Mouse (Mus musculus) forebrain, embryonic 16.5 days (tissue): ENCODE measurements around the gene Wbp2. TPM values are rescaled to one million over a fixed set of nuclear protein-coding genes. Genes with fewer than 3 reads are reported as not detected.
A peak's percentile ranks its signal among the peaks of the same experiment; 100 is the strongest.

Source experiments
- ATAC-seq: fragments of 200-750 bp; cut with Nextera tagmentation; 2 replicates; pipeline ENCODE4 v1.8.0; 2017; ENCODE audit warnings: mild to moderate bottlenecking, moderate library complexity
- H3K27ac ChIP-seq: fragments of 300-500 bp; sonication (generic); 2 replicates; pipeline ENCODE4 v1.5.1; 2014; ENCODE audit warnings: low read length, control low read depth
- H3K27me3 ChIP-seq: fragments of 300-500 bp; sonication (generic); replicated peaks from 2 replicates; pipeline ENCODE4 v1.6.1; 2014; ENCODE audit warnings: low read length; ENCODE audit not compliant: control insufficient read depth, insufficient read depth
- H3K36me3 ChIP-seq: fragments of 300-500 bp; sonication (generic); 2 replicates; pipeline ENCODE4 v1.6.1; 2014; ENCODE audit not compliant: control insufficient read depth, insufficient read depth
- H3K4me1 ChIP-seq: fragments of 300-500 bp; sonication (generic); replicated peaks from 2 replicates; pipeline ENCODE4 v1.6.1; 2014; ENCODE audit warnings: low read length; ENCODE audit not compliant: control insufficient read depth, insufficient read depth
- H3K4me2 ChIP-seq: fragments of 300-500 bp; sonication (generic); 2 replicates; pipeline ENCODE4 v1.6.1; 2014; ENCODE audit warnings: mild to moderate bottlenecking, low read length, control low read depth
- H3K4me3 ChIP-seq: fragments of 300-500 bp; sonication (generic); replicated peaks from 2 replicates; pipeline ENCODE4 v1.5.1; 2014; ENCODE audit warnings: mild to moderate bottlenecking, low read length, control low read depth
- H3K9ac ChIP-seq: fragments of 300-500 bp; sonication (generic); replicated peaks from 2 replicates; pipeline ENCODE4 v1.6.1; 2014; ENCODE audit warnings: low read depth, low read length, control low read depth
- H3K9me3 ChIP-seq: fragments of 300-500 bp; sonication (generic); 2 replicates; pipeline ENCODE4 v1.6.1; 2016; ENCODE audit warnings: low read length; ENCODE audit not compliant: control insufficient read depth
- WGBS: fragments of 180-500 bp; shearing (Covaris S2); extraction: QIAGEN DNeasy Blood & Tissue Kit; methylation state at CpG from one replicate; pipeline ENCODE4 v1.1.7; 2014; 5-methylcytosine and 5-hydroxymethylcytosine counted together
- polyA plus RNA-seq: library from polyadenylated mRNA; unstranded; fragments of >200 nt; fragmentation: Nextera tagmentation; extraction: Ambion mirVana; gene quantifications from 2 replicates; pipeline ENCODE4 v1.2.1, GENCODE M21; 2015

The Wbp2 gene
- polyA plus RNA-seq, 1 experiment from 2014 or later, result 162 TPM

DNA sequence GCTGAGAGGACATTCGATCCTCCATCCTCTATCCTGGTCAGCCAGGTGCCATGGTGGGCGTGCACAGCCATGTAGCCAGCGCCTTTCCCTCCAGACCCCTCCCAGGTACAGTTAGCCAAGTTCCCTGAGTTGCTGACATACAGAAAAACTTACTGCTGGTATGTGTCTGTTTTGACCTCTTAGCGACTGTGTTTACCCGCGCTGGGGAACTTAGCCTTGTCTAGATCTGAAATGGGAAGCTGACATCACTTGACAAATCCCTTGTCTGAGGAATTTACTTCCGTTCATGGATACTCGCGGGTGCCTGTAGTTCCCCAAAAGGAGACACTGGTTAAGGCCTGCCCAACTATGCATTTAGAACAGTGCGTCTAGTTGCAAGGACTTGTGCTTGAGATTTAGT is 23.7 kb upstream of the Wbp2 start:
- peak overlapping the region; percentile 39 for H3K4me3 ChIP-seq
- H3K36me3 ChIP-seq, result no peaks in the 10 kb centered on the region
- peaks cover 53% of the 10 kb centered on the region for H3K27me3 ChIP-seq
- peaks cover 35% of the 10 kb centered on the region for H3K4me1 ChIP-seq
- H3K27ac ChIP-seq, result no peak overlapping the region
- ATAC-seq, result no peak
- 33% methylated on average over 10 of the region's 10 CpGs for WGBS
- H3K9ac ChIP-seq, result peak overlapping the region; percentile 38; the same call in 1 of the 2 replicates
- H3K9me3 ChIP-seq, result no peaks in the 10 kb centered on the region
- peak overlapping the region; percentile 50 for H3K4me2 ChIP-seq

DNA sequence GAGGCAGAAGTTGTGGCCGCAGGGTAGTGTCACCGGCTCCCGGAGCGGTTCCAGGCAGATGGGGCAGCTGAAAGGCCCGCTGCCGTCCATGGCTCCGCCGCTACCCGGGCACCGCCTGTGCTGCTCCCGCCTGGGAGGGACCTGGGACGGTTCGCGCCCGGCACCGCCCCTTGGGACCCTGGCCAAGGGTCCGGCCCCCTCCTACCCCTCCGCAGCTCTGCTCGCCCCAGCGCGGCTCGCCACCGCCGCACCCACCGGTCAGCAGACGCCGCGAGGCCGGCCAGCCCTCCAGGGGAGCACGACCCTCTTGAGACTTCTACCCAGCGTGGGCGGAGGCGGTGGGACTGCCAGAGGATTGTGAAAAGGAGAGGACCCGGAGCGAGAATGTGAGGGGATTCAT is 23.3 kb upstream of the Wbp2 start:
- Histone ChIP-seq H3K4me2 (peak overlapping the region; percentile 50), H3K9me3 (no peaks in the 10 kb centered on the region), H3K27me3 (peaks cover 54% of the 10 kb centered on the region), H3K4me1 (peaks cover 35% of the 10 kb centered on the region), H3K27ac (no peak overlapping the region), H3K9ac (peak overlapping the region; percentile 38), H3K36me3 (no peaks in the 10 kb centered on the region), H3K4me3 (peak overlapping the region; percentile 39)
- under 1% methylated on average over 31 of the region's 35 CpGs for WGBS
- ATAC-seq, result peak; percentile 40; the same call in 1 of the 2 replicates

DNA sequence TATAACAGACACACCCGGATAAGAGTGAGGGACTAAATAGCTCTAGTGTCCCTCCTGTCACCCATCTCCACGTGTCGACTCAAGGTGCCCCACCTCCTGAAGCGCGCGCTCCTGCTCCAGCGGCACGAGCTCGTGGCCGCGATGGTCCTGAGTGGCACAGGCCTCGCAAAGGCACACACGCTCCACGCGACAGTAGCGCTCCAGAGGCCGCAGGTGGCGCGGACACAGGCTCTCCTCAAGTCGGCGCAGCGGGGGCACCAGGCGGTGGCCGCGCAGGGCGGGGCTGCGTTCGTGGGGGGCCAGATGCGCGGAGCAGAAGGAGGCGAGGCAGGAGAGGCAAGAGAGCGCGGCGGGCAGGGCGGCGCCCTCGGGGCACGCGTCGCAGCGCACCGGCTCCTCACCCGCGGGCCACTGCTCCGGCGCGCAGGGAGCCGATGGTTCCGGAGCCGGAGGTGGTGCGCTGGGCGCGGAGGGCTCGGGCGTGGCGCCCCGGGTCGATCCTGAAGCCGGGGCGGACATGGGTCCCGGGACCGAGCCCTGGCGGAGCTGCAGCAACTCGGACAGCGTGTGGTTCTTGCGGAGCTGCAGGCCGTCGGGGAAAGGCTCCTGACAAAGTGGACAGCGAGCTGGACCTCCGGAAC is 22.8 kb upstream of the Wbp2 start:
- Histone ChIP-seq H3K27ac (no peak overlapping the region), H3K9me3 (no peaks in the 10 kb centered on the region), H3K36me3 (no peaks in the 10 kb centered on the region), H3K9ac (peak overlapping the region; percentile 38), H3K27me3 (peaks cover 54% of the 10 kb centered on the region), H3K4me1 (peaks cover 35% of the 10 kb centered on the region), H3K4me3 (peak overlapping the region; percentile 39), H3K4me2 (peak overlapping the region; percentile 50)
- ATAC-seq, result no peak
- whole genome bisulfite sequencing, result 1% methylated on average over 69 of the region's 70 CpGs

DNA sequence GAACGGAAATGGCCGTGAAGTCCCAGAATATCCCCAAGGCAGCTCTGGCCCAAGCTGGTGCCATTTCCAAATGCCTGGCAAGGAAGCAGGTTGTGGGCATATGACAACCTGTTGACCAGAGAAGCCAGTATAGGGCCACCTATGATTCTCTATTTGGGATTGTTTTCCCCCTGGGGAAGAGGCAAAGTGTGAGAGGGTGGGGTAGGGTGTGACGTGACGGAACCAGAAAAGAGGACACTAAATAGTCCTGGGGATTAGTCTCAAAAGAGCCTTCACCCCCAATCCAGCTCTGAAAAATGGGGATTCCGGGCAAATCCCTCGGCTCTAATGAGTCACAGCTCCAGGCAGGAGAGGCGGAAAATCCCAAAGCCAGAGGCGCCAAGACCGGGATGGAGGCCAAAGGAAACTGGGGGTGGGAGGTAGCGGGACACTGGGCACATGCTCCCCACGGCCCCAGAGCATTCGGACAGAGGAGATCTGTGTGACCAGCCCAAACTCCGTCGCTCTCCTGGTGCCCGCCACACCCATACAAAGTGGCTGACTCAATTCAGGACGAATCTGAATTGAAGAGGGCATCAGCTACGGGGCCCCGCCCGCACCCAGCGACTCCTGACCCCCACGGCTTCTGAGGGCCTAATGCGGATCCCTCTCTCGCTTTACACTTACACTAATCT is 21.8 kb upstream of the Wbp2 start:
- H3K4me2 ChIP-seq, result peak overlapping the region; percentile 50
- no peaks in the 10 kb centered on the region for H3K36me3 ChIP-seq
- no peak overlapping the region for H3K27ac ChIP-seq
- ATAC-seq, result no peak
- H3K4me3 ChIP-seq, result peak overlapping the region; percentile 12
- H3K4me1 ChIP-seq, result peaks cover 44% of the 10 kb centered on the region
- H3K9ac ChIP-seq, result no peak overlapping the region
- 3% methylated on average over 23 of the region's 23 CpGs for WGBS
- H3K27me3 ChIP-seq, result peaks cover 54% of the 10 kb centered on the region
- no peaks in the 10 kb centered on the region for H3K9me3 ChIP-seq

DNA sequence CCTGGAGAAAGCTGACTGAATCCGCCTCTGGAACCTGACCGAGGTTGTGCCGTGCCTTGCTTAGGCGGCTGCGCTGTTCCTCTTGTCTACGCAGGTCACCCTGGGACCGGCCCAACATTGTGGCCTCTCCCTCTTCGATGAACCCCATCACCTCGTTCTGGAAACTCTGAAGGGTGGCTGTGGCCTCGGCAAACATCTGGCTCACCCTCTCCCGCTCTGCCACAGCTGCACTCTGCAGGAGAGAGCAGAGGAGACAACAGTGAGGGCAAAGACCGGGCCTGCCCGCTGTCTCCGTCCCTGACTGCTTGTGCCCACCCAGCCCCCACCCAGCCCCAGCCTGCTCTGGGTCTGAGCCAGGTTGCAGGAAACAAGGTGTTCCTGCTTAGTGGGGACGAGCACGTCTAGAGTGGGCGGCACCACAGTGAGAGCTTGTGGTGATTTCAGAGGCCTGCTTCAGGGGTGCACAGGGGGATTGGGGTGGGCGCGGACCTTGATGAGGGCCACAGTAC is 21.0 kb upstream of the Wbp2 start:
- Histone ChIP-seq H3K4me2 (peak overlapping the region; percentile 3; the same call in 1 of the 2 replicates), H3K4me1 (peaks cover 49% of the 10 kb centered on the region), H3K9me3 (no peaks in the 10 kb centered on the region), H3K9ac (no peak overlapping the region; the same call in 1 of the 2 replicates), H3K36me3 (no peaks in the 10 kb centered on the region), H3K27ac (no peak overlapping the region), H3K27me3 (peaks cover 54% of the 10 kb centered on the region), H3K4me3 (no peak overlapping the region)
- ATAC-seq, result no peak
- WGBS, result 15% methylated on average over 19 of the region's 19 CpGs

DNA sequence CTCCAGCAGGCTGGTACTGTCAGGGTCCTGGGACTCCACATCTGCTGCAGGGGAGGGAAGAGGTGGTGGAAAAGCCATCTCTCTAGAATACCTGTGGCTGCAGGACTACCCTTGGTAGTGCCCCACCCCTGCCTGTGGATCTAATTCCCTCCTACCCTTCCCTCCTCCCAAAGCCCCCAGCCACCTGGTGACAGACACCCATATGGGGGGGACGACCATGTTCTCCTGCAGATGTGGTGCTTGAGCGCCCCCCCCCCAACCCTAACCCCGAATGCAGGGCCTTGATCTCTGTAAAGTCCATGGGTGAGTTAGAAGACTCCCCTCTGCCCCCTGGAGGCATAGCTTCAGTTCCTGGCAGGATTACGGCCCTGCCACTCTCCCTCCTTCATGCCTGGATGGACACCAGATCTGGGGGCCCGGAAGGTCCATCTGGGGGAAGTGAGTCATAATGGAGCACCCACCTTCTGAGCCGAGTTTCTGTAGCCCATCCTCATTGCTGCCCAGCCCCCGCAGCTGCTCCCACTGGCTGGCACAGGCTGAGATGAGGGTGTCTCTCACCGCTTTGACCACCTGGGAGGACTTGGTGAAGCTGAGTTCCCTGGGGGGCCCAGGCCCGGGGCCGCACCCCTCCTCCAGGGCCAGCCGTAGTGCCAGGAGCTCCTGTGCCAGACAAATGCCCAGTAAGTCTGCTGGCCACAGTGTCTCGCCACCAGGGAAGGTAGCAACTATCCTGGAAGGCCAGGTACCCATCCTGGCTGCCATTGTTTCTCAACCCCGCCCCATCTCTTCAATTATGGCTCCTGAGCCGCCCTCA is 20.4 kb upstream of the Wbp2 start:
- Histone ChIP-seq H3K4me2 (no peak overlapping the region), H3K27me3 (peaks cover 54% of the 10 kb centered on the region), H3K9ac (no peak overlapping the region; the same call in 1 of the 2 replicates), H3K4me1 (peaks cover 50% of the 10 kb centered on the region), H3K36me3 (no peaks in the 10 kb centered on the region), H3K27ac (no peak overlapping the region), H3K4me3 (no peak overlapping the region), H3K9me3 (no peaks in the 10 kb centered on the region)
- WGBS, result 21% methylated on average over 14 of the region's 14 CpGs
- no peak for ATAC-seq

DNA sequence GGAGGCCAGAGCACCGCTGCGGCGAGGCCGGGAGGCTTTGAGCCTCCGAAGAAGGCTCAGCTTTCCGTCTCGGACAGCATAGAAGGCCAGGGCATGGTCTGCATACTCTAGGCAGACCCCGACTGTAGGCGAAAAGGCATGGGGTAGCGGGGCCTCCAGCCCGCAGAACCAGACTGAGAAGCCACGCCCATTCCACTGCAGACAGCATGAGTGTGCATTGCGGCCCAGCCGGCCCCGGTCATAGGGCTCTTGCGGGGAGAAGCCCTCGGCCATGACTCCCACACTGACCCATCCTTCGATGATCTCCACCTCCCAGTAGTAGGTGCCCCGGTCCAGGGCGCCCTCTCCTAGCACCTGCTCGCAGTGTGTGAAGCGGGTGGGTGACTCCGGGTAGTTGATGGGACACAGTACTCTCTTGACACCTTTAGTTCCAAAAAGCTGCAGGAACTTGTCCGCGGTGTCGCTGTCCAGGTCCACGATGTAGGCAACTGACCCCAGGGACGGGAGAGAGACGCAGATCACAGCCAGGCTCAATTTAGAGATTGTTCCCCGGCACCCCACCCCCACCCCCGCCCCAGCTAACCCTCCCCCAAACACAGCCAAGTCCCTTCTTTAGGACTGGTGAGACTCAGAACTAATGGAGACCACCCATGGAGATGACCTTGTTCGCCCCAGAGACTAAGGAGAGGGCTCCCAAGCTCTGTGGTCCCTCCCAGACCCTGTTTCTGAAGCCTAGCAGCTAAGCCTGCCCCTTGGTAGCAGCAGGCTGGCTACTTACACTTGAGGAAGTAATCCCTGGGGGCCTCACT is 19.6 kb upstream of the Wbp2 start:
- no peaks in the 10 kb centered on the region for H3K36me3 ChIP-seq
- no peaks in the 10 kb centered on the region for H3K9me3 ChIP-seq
- H3K27me3 ChIP-seq, result peaks cover 54% of the 10 kb centered on the region
- no peak overlapping the region for H3K9ac ChIP-seq
- peaks cover 55% of the 10 kb centered on the region for H3K4me1 ChIP-seq
- no peak overlapping the region for H3K4me3 ChIP-seq
- no peak for ATAC-seq
- WGBS, result 25% methylated on average over 32 of the region's 32 CpGs
- no peak overlapping the region for H3K27ac ChIP-seq
- H3K4me2 ChIP-seq, result no peak overlapping the region

DNA sequence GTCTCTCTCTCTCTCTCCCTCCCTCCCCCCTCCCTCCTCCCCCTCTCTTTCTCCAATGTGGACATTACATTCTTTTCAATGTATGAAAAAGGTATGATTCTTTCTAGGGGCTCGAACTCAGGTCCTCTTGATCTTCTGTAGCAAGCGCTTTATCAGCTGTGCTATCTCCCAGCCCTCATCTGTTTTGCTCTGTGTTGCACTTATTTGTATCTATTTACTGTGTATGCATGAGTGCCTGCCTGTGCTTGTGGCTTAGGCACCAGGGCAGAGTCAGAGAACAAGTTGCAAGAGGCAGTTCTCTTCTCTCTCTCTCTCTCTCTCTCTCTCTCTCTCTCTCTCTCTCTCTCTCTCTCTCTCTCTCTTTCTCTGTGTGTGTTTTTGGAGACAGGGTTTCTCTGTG is 18.3 kb upstream of the Wbp2 start:
- Histone ChIP-seq H3K9me3 (no peaks in the 10 kb centered on the region), H3K36me3 (no peaks in the 10 kb centered on the region), H3K27me3 (peaks cover 44% of the 10 kb centered on the region), H3K9ac (no peak overlapping the region), H3K4me2 (no peak overlapping the region), H3K27ac (no peak overlapping the region), H3K4me1 (peaks cover 53% of the 10 kb centered on the region), H3K4me3 (no peak overlapping the region)
- ATAC-seq, result no peak
- 90% methylated on average over 2 of the region's 2 CpGs for WGBS
